Mouse (Mus musculus): ENCODE measurements at regions not wholly inside any gene's neighbourhood (a gene's known extent, or its start where the extent isn't known, plus 50 kb on each side); places are given as distances from the start of the nearest gene placed in this dataset.
"Not testable (repeated sequence)": the region's sequence is repeated elsewhere in the genome, so short reads cannot be mapped to it uniquely, and the experiment has no call there.

DNA sequence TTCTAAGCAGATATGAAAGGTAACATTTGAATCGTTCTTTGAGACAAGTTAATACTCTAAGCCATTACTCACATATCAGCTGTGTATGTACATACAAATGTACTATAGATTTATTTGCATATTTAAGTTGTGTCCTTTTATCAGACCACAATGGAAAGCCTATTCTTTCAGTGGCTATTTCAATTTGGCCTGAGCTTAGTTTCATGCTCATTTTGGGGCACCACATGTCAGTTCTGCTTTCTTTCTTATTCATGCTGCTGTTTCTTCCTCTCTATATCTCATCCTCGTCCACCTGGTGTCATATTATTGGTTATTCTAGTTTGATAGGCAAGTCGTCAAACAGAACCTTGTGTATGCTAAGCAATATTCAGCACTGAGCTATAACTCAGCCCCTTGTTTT, 432.5 kb downstream of the Arl4a start:
- Histone ChIP-seq H3K36me3 (ENCODE audit: insufficient read depth) (no peaks in the 10 kb centered on the region), H3K4me2 (no peak overlapping the region), H3K27ac (ENCODE audit: low read depth) (no peak overlapping the region), H3K4me3 (ENCODE audit: low read depth, low read length) (no peak overlapping the region), H3K4me1 (ENCODE audit: insufficient read depth) (no peaks in the 10 kb centered on the region), H3K27me3 (ENCODE audit: insufficient read depth, low read length) (no peaks in the 10 kb centered on the region), H3K9ac (no peak overlapping the region), H3K9me3 (ENCODE audit: low read depth, low read length) (no peaks in the 10 kb centered on the region)
- ATAC-seq (ENCODE audit: insufficient read depth) (no peak), DNase-seq (no peak)
- 61% methylated on average over 3 of the region's 3 CpGs for WGBS
- no peak for TF ChIP-seq CTCF (IDR thresholded peaks at IDR 0.05; ENCODE audit: low read depth)

DNA sequence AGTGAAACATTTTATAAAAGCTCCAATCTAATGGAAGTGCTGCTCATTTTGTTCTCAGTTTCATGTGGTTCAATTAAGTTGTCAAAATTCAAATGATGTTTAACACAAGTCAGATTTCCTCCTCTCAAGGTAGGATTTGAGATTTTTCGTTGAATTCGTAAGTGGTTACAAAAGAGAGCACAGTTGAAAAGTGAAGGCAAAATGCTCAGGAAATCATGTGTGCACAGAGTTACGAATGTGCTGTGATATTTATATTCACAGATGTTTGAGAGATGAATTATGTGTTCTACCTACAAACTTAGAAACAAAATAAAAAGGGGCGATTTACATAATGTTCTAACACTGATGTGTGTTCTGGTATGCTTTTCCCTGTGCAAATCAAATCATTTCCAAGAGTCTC, 433.1 kb downstream of the Arl4a start:
- Histone ChIP-seq H3K27ac (ENCODE audit: low read depth) (no peak overlapping the region), H3K9ac (no peak overlapping the region), H3K36me3 (ENCODE audit: insufficient read depth) (no peaks in the 10 kb centered on the region), H3K9me3 (ENCODE audit: low read depth, low read length) (no peaks in the 10 kb centered on the region), H3K4me2 (no peak overlapping the region), H3K27me3 (ENCODE audit: insufficient read depth, low read length) (no peaks in the 10 kb centered on the region), H3K4me3 (ENCODE audit: low read depth, low read length) (no peak overlapping the region), H3K4me1 (ENCODE audit: insufficient read depth) (no peaks in the 10 kb centered on the region)
- no peak for TF ChIP-seq CTCF (IDR thresholded peaks at IDR 0.05; ENCODE audit: low read depth)
- no peak for DNase-seq
- no peak for ATAC-seq (ENCODE audit: insufficient read depth)
- 63% methylated on average over 4 of the region's 4 CpGs for WGBS

DNA sequence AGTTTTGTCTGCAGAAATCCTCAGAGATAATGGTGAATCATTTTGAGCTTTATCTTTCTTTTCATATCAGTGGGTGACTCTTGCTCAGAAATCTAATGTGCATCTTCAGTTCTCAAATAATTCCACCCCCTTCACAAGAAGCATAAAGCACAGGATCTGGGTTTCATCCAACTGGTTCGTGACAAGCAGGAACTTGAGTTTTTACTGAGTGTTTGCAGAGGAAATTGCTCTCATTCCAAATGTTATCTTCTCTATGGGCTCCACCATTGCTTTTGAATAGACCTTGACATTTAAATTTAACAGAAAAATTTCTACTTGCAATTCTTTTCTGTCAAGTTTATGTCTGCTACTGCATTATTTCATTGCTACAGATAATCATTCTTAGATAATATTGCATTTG, 443.1 kb downstream of the Arl4a start:
- H3K9me3 ChIP-seq (ENCODE audit: low read depth, low read length), result no peaks in the 10 kb centered on the region

DNA sequence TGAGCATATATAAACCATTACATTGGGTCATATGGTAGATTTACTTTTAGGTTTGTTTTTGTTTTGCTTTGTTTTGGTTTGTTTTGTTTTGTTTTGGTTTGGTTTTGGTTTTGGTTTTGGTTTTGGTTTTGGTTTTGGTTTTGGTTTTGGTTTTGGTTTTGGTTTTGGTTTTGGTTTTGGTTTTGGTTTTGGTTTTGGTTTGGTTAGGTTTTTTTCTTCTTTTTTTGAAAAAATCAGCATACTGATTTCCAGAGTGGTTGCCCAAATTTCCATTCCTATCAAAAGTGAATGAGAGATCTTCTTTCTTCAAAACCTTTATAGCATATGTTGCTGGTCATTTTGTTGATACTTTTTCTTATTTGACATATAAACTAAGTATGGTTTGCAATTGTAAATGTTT, 444.0 kb downstream of the Arl4a start:
- not testable (repeated sequence) for H3K4me1 ChIP-seq (ENCODE audit: insufficient read depth); H3K9me3 ChIP-seq (ENCODE audit: low read depth, low read length); DNase-seq; ATAC-seq (ENCODE audit: insufficient read depth); H3K27me3 ChIP-seq (ENCODE audit: insufficient read depth, low read length); H3K4me3 ChIP-seq (ENCODE audit: low read depth, low read length); H3K27ac ChIP-seq (ENCODE audit: low read depth); H3K4me2 ChIP-seq; H3K36me3 ChIP-seq (ENCODE audit: insufficient read depth); H3K9ac ChIP-seq

More for the DNA sequence above, 443.1 kb downstream of the Arl4a start:
- Histone ChIP-seq H3K9ac (no peak overlapping the region), H3K4me1 (ENCODE audit: insufficient read depth) (no peaks in the 10 kb centered on the region), H3K36me3 (ENCODE audit: insufficient read depth) (no peaks in the 10 kb centered on the region), H3K27me3 (ENCODE audit: insufficient read depth, low read length) (no peaks in the 10 kb centered on the region), H3K4me2 (no peak overlapping the region), H3K27ac (ENCODE audit: low read depth) (no peak overlapping the region), H3K4me3 (ENCODE audit: low read depth, low read length) (no peak overlapping the region)
- WGBS, result 7% methylated on average over 1 of the region's 1 CpGs
- no peak for ATAC-seq (ENCODE audit: insufficient read depth)
- no peak for TF ChIP-seq CTCF (IDR thresholded peaks at IDR 0.05; ENCODE audit: low read depth)
- peak; percentile 43 for DNase-seq

DNA sequence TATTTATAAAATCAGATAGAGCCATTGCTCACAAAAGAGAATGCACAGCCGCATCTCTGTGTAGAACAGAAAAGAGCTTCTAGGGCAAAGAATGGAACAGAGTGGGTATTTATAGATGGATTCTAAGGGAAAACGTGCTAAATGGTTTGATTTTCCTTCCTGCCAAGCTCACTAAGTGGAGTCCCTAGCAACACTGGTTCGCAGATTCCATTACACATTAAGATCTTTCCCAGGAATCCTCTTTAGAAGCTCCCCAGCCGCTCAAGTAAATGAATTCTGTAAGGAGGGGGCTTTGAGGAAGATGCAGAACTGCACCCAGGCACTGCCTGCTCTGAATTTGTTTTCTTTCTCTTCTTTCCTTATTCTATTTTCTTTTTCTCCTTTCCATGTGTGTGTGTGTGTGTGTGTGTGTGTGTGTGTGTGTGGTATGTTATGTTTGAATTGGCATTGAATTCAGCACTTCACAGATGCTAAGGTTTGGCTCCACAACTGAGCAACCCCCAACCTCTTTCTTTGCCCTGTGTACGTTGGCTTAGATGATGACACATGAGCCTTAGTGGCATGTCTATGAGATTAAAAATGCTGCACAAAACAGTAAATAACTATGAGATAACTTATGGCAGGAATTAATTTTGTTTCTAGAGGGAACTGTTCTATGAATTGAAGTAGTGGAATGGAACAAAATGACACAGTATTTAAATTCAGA, 450.5 kb downstream of the Arl4a start:
- no peaks in the 10 kb centered on the region for H3K4me1 ChIP-seq (ENCODE audit: insufficient read depth)
- ATAC-seq (ENCODE audit: insufficient read depth) (no peak), DNase-seq (no peak)
- no peak overlapping the region for H3K9ac ChIP-seq
- H3K27ac ChIP-seq (ENCODE audit: low read depth), result no peak overlapping the region
- no peaks in the 10 kb centered on the region for H3K9me3 ChIP-seq (ENCODE audit: low read depth, low read length)
- no peaks in the 10 kb centered on the region for H3K27me3 ChIP-seq (ENCODE audit: insufficient read depth, low read length)
- no peak overlapping the region for H3K4me2 ChIP-seq
- TF ChIP-seq CTCF (IDR thresholded peaks at IDR 0.05; ENCODE audit: low read depth), result no peak
- H3K36me3 ChIP-seq (ENCODE audit: insufficient read depth), result no peaks in the 10 kb centered on the region
- H3K4me3 ChIP-seq (ENCODE audit: low read depth, low read length), result no peak overlapping the region
- 51% methylated on average over 5 of the region's 5 CpGs for WGBS

DNA sequence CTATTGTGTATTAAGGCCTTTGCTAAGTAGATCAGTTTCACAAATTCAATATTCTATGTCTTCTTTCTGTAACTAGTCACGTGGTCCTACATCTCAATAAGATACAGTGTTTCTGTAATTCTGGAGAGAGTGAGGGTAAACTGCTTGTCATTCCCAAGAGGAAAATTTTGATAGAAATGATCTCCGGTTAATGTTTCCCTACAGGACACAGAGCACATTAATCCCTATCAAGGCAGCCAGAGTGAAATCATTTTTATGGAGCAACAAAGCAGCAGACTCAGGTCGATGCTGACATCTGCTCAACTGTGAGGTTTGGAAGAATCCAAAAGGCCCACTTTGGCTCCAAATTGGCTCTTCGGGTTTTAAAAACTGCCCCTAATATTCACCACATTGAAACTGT, 451.7 kb downstream of the Arl4a start:
- 86% methylated on average over 4 of the region's 4 CpGs for WGBS
- Histone ChIP-seq H3K27me3 (ENCODE audit: insufficient read depth, low read length) (no peaks in the 10 kb centered on the region), H3K4me1 (ENCODE audit: insufficient read depth) (no peaks in the 10 kb centered on the region), H3K27ac (ENCODE audit: low read depth) (no peak overlapping the region), H3K9me3 (ENCODE audit: low read depth, low read length) (no peaks in the 10 kb centered on the region), H3K9ac (no peak overlapping the region), H3K4me2 (no peak overlapping the region), H3K36me3 (ENCODE audit: insufficient read depth) (no peaks in the 10 kb centered on the region), H3K4me3 (ENCODE audit: low read depth, low read length) (no peak overlapping the region)
- DNase-seq (no peak), ATAC-seq (ENCODE audit: insufficient read depth) (no peak)
- TF ChIP-seq CTCF (IDR thresholded peaks at IDR 0.05; ENCODE audit: low read depth), result no peak

DNA sequence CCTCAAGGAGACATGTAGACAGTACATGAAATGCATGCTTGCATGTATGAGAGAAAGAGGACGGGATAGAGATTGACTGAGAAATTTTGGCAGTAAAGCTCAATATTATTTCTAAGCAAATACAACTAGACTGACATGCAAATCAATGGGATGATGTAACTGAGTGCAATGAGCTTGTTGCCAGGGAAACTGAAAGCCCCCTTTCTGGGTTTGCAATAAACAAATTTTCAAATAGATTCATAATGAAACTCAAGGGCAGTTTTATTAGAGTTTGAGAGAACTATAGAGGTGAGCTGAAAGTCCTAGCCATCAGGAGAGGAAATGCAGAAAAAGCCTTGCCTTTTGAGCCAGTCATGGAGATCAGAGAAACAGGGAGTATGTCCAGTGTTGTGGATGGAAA, 460.2 kb downstream of the Arl4a start:
- 70% methylated on average over 1 of the region's 1 CpGs for WGBS

DNA sequence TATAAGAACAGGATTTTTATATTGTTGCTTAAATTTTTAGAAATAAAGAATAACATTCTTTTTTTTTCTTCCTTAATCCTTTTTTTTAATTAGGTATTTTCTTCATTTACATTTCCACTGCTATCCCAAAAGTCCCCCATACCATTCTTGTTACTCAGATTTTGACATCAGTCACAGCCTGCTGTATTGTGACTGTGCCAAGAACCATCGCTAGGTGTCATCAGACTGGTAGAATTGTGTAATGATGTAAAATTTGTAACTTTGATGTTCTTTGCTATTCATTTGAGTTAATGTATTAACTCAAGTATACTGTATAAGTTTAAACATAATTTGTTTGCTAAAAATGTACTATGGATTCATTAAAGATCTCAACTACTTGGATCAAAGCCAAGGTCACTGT, 465.0 kb downstream of the Arl4a start:
- no peak overlapping the region for H3K4me3 ChIP-seq (ENCODE audit: low read depth, low read length)
- no peaks in the 10 kb centered on the region for H3K36me3 ChIP-seq (ENCODE audit: insufficient read depth)
- no peaks in the 10 kb centered on the region for H3K27me3 ChIP-seq (ENCODE audit: insufficient read depth, low read length)
- H3K27ac ChIP-seq (ENCODE audit: low read depth), result no peak overlapping the region
- no peak for TF ChIP-seq CTCF (IDR thresholded peaks at IDR 0.05; ENCODE audit: low read depth)
- ATAC-seq (ENCODE audit: insufficient read depth), result no peak
- WGBS, result 72% methylated on average over 1 of the region's 1 CpGs
- H3K9ac ChIP-seq, result no peak overlapping the region
- no peaks in the 10 kb centered on the region for H3K4me1 ChIP-seq (ENCODE audit: insufficient read depth)
- no peak overlapping the region for H3K4me2 ChIP-seq
- DNase-seq, result no peak
- no peaks in the 10 kb centered on the region for H3K9me3 ChIP-seq (ENCODE audit: low read depth, low read length)

More for the DNA sequence above, 460.2 kb downstream of the Arl4a start:
- TF ChIP-seq CTCF (IDR thresholded peaks at IDR 0.05; ENCODE audit: low read depth), result no peak
- DNase-seq (no peak), ATAC-seq (ENCODE audit: insufficient read depth) (no peak)
- Histone ChIP-seq H3K9me3 (ENCODE audit: low read depth, low read length) (no peaks in the 10 kb centered on the region), H3K9ac (no peak overlapping the region), H3K27me3 (ENCODE audit: insufficient read depth, low read length) (no peaks in the 10 kb centered on the region), H3K4me1 (ENCODE audit: insufficient read depth) (no peaks in the 10 kb centered on the region), H3K27ac (ENCODE audit: low read depth) (no peak overlapping the region), H3K36me3 (ENCODE audit: insufficient read depth) (no peaks in the 10 kb centered on the region), H3K4me3 (ENCODE audit: low read depth, low read length) (no peak overlapping the region), H3K4me2 (no peak overlapping the region)
